Mouse (Mus musculus): ENCODE results near the gene Galnt5.

DNA sequence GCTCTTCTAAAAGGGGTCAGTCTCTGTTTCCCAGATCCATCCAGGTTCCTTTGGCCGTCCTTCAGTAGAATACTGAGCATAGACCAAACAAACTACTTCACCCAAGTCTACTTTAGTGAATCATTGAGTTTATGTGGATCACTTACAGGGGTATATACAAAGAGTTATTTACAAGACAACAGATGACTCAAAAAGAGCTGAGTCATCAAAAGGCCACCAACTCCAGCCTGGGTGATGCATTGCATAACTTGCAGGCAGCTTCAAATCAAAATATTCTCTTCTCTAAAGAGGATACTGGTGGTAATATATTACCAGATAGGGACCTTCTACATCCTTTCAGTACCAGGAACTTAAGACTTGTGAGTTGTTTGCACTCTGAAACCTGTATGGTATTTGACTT is 88.7 kb downstream of the Galnt5 start:
- TF ChIP-seq CTCF (IDR thresholded peaks at IDR 0.05; ENCODE audit: control insufficient read depth, insufficient read depth, insufficient read length) = no peak
- no peak for TF ChIP-seq MYOG (IDR thresholded peaks at IDR 0.05; ENCODE audit: control insufficient read depth, extremely low read depth, insufficient read length)
- no peak for TF ChIP-seq USF1 (IDR thresholded peaks at IDR 0.05; ENCODE audit: low read depth)
- no peak for TF ChIP-seq MAX (IDR thresholded peaks at IDR 0.05)
- no peak for TF ChIP-seq FOSL1 (IDR thresholded peaks at IDR 0.05; ENCODE audit: insufficient read depth, low read length, poor library complexity, severe bottlenecking)
- TF ChIP-seq CEBPB (IDR thresholded peaks at IDR 0.05; ENCODE audit: low read depth) = no peak
- TF ChIP-seq MYOD1 (IDR thresholded peaks at IDR 0.05; ENCODE audit: control insufficient read depth, insufficient read length, low read depth) = no peak
